ENCODE assay signal across 30 mouse cellular contexts in the genomic region with DNA sequence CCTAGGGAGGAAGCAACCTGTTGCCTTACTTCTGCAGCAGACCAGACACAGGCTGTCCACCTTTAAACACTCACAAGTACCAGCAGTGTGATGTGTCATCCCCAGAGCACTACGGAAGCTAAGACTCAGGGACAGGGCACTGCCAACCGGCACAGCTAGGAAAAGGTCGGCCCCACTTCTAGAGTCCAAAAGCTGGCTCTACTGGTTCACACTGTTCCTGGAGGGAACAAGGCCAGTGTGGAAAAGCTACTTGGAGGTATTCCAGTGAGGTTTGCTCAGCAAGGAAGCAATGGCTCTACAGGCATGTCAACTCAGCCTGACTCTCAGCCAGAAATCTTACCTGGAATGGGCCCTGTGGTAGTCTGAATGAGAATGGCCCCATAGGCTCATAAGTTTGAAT. TPM values are rescaled to one million over a fixed set of nuclear protein-coding genes. Genes with fewer than 3 reads are reported as not detected.
A peak's percentile ranks its signal among the peaks of the same experiment; 100 is the strongest.
DNase-seq lines count a peak whose midpoint lies in the region; ATAC-seq and TF ChIP-seq lines count a peak whose summit lies in the region.
"Had no signal": no experiment of that assay in that cellular context is flagged by ENCODE, and none has a peak within 500 bp of the region (broad histone marks: within the 10 kb centered on the region; RNA-seq: fewer than 3 reads in every experiment).

No protein-coding gene starts in this region.

- ATAC-seq in kidney, embryonic 15.5 days (replicated peaks; ENCODE audit: low FRiP score) = no peak
- ATAC-seq: forebrain, embryonic 13.5 days; hindbrain, embryonic 16.5 days; lung, postnatal 0 days; Patski had no signal

- no peaks in the 10 kb centered on the region for H3K36me3 ChIP-seq in kidney, adult 2 months (ENCODE audit: control insufficient read depth, insufficient read depth, low read length)
- H3K36me3 ChIP-seq in kidney, embryonic 15.5 days = peaks cover 92% of the 10 kb centered on the region

- H3K9me3 ChIP-seq in kidney, embryonic 15.5 days (replicated peaks) = no peaks in the 10 kb centered on the region
- H3K9me3 ChIP-seq: embryonic facial prominence, embryonic 10.5 days; embryonic facial prominence, embryonic 15.5 days; forebrain, embryonic 13.5 days; G1E; heart, embryonic 10.5 days; heart, embryonic 15.5 days; limb, embryonic 10.5 days; limb, embryonic 15.5 days; liver, embryonic 13.5 days had no signal

- WGBS in kidney, adult 2 months = 85% methylated on average over 3 of the region's 3 CpGs
- 96% methylated on average over 3 of the region's 3 CpGs for WGBS in kidney, embryonic 15.5 days

- DNase-seq in adrenal gland, postnatal 10 days = peak; percentile 27
- no peak for DNase-seq in adrenal gland, postnatal 25 days
- peak; percentile 41 for DNase-seq in cerebellum, adult 9-10 months
- DNase-seq in cerebellum, postnatal 10 days = no peak
- DNase-seq in kidney, adult 2 months = peak; percentile 32
- DNase-seq in brain, adult 2 months (ENCODE audit: low read depth, low spot score) = peak; percentile 56
- DNase-seq in layer of hippocampus, adult 9-10 months (ENCODE audit: low spot score) = no peak
- DNase-seq: heart, adult 11 months; layer of hippocampus, adult 9-11 months; liver, embryonic 13.5 days; midbrain, embryonic 14.5 days had no signal

- H3K4me1 ChIP-seq in kidney, adult 2 months (ENCODE audit: control insufficient read depth, insufficient read depth, low read length) = no peaks in the 10 kb centered on the region
- H3K4me1 ChIP-seq in kidney, embryonic 15.5 days = no peaks in the 10 kb centered on the region
- H3K4me1 ChIP-seq: embryonic facial prominence, embryonic 10.5 days; forebrain, embryonic 13.5 days; heart, embryonic 10.5 days; heart, embryonic 15.5 days; limb, embryonic 10.5 days; limb, embryonic 15.5 days had no signal

- no peaks in the 10 kb centered on the region for H3K27me3 ChIP-seq in kidney, adult 2 months (replicated peaks; ENCODE audit: control insufficient read depth, insufficient read depth, low read length)
- no peaks in the 10 kb centered on the region for H3K27me3 ChIP-seq in kidney, embryonic 15.5 days
- H3K27me3 ChIP-seq: embryonic facial prominence, embryonic 15.5 days; forebrain, embryonic 13.5 days; heart, embryonic 15.5 days; limb, embryonic 15.5 days; liver, embryonic 13.5 days; Patski had no signal

- no peak overlapping the region for H3K27ac ChIP-seq in kidney, adult 2 months (ENCODE audit: insufficient read depth, low read depth, low read length)
- H3K27ac ChIP-seq in kidney, embryonic 15.5 days = no peak overlapping the region
- H3K27ac ChIP-seq: embryonic facial prominence, embryonic 10.5 days; embryonic facial prominence, embryonic 15.5 days; forebrain, embryonic 13.5 days; heart, embryonic 10.5 days; heart, embryonic 15.5 days; limb, embryonic 10.5 days; limb, embryonic 15.5 days; liver, embryonic 13.5 days had no signal

- no peak for TF ChIP-seq POLR2A in kidney, adult 2 months (IDR thresholded peaks at IDR 0.05; ENCODE audit: low read depth, low read length)

- no peak overlapping the region for H3K4me2 ChIP-seq in kidney, embryonic 15.5 days
- H3K4me2 ChIP-seq: embryonic facial prominence, embryonic 15.5 days; forebrain, embryonic 13.5 days; heart, embryonic 15.5 days; limb, embryonic 15.5 days; liver, embryonic 13.5 days had no signal

- no peak for TF ChIP-seq CTCF in kidney, adult 2 months (conservative IDR thresholded peaks at IDR 0.05; ENCODE audit: insufficient read depth, insufficient read length, low read depth, low read length)

- no peak overlapping the region for H3K9ac ChIP-seq in kidney, embryonic 15.5 days
- H3K9ac ChIP-seq: embryonic facial prominence, embryonic 15.5 days; forebrain, embryonic 13.5 days; heart, embryonic 15.5 days; limb, embryonic 15.5 days; liver, embryonic 13.5 days had no signal

- H3K4me3 ChIP-seq in kidney, adult 2 months (ENCODE audit: insufficient read depth, low read depth, low read length) = no peak overlapping the region
- no peak overlapping the region for H3K4me3 ChIP-seq in kidney, embryonic 15.5 days (replicated peaks)
- H3K4me3 ChIP-seq: embryonic facial prominence, embryonic 10.5 days; embryonic facial prominence, embryonic 15.5 days; forebrain, embryonic 13.5 days; heart, embryonic 10.5 days; heart, embryonic 15.5 days; limb, embryonic 10.5 days; limb, embryonic 15.5 days; liver, embryonic 13.5 days had no signal

RNA-seq across cellular contexts. Expression of a gene that starts 23.3 kb away (rescaled TPM):
- 10 to 100 TPM; 27.1 to 39.2 TPM for total RNA-seq in adrenal gland, postnatal 10 days (2021)
- total RNA-seq in adrenal gland, postnatal 25 days (2021) = 34.3 and 40.7 TPM in 2 replicates
- 24.6 and 27.3 TPM in 2 replicates for polyA plus RNA-seq in kidney, adult 2 months (2012; rRNA removed)
- polyA plus RNA-seq in kidney, embryonic 15.5 days (2015; fragmentation: Nextera tagmentation; extraction: Ambion mirVana) = 35.1 and 37.8 TPM in 2 replicates

RNA-seq across cellular contexts. Expression of a gene that starts 32.3 kb away (rescaled TPM):
- total RNA-seq in adrenal gland, postnatal 10 days (2021) = 100 to 1,000 TPM; 173 to 204 TPM
- total RNA-seq in adrenal gland, postnatal 25 days (2021) = 142 and 159 TPM in 2 replicates
- polyA plus RNA-seq in kidney, adult 2 months (2012; rRNA removed) = 408 and 410 TPM in 2 replicates
- polyA plus RNA-seq in kidney, embryonic 15.5 days (2015; fragmentation: Nextera tagmentation; extraction: Ambion mirVana) = 81.8 and 84.2 TPM in 2 replicates

RNA-seq across cellular contexts. Expression of a gene that starts 39.9 kb away (rescaled TPM):
- not detected for total RNA-seq in adrenal gland, postnatal 10 days (2021)
- total RNA-seq in adrenal gland, postnatal 25 days (2021) = not detected in 2 replicates
- polyA plus RNA-seq in kidney, adult 2 months (2012; rRNA removed) = not detected in 2 replicates
- polyA plus RNA-seq in kidney, embryonic 15.5 days (2015; fragmentation: Nextera tagmentation; extraction: Ambion mirVana) = 0.40 TPM in 1 of 2 replicates, not detected in the other
- total RNA-seq: G1E; left cerebral cortex, postnatal 10 days; monocyte, adult 5-6 weeks had no signal
- polyA plus RNA-seq: embryonic facial prominence, embryonic 10.5 days; embryonic facial prominence, embryonic 15.5 days; forebrain, embryonic 13.5 days; G1E; heart, embryonic 10.5 days; heart, embryonic 15.5 days; hindbrain, embryonic 11.5 days; intestine, embryonic 14.5 days; limb, embryonic 10.5 days; liver, embryonic 13.5 days; lung, postnatal 0 days; midbrain, embryonic 14.5 days; neural tube, embryonic 14.5 days; Patski; small intestine, adult 2 months; stomach, embryonic 14.5 days had no signal

RNA-seq across cellular contexts. Expression of a gene that starts 40.3 kb away (rescaled TPM):
- total RNA-seq in adrenal gland, postnatal 10 days (2021) = 10 to 100 TPM; 18.7 to 21.5 TPM
- 21.4 and 24.9 TPM in 2 replicates for total RNA-seq in adrenal gland, postnatal 25 days (2021)
- 97.4 and 108 TPM in 2 replicates for polyA plus RNA-seq in kidney, adult 2 months (2012; rRNA removed)
- polyA plus RNA-seq in kidney, embryonic 15.5 days (2015; fragmentation: Nextera tagmentation; extraction: Ambion mirVana) = 42.2 and 43.8 TPM in 2 replicates
- polyA plus RNA-seq: neural tube, embryonic 14.5 days had no signal

RNA-seq across cellular contexts. Expression of a gene that starts 57.5 kb away (rescaled TPM):
- 10 to 100 TPM; 60.2 to 60.4 TPM for total RNA-seq in adrenal gland, postnatal 10 days (2021)
- 33.4 and 39.2 TPM in 2 replicates for total RNA-seq in adrenal gland, postnatal 25 days (2021)
- 492 and 514 TPM in 2 replicates for polyA plus RNA-seq in kidney, adult 2 months (2012; rRNA removed)
- 12.6 and 15.8 TPM in 2 replicates for polyA plus RNA-seq in kidney, embryonic 15.5 days (2015; fragmentation: Nextera tagmentation; extraction: Ambion mirVana)
- total RNA-seq: monocyte, adult 5-6 weeks had no signal

Comparison
In these comparisons a context has a peak if more than half of its experiments do, and no peak if none do; other contexts are left out.
1. DNase-seq: peak in adrenal gland, postnatal 10 days (single experiment), cerebellum, adult 9-10 months (single experiment), kidney, adult 2 months (single experiment) and brain, adult 2 months (single experiment); none in adrenal gland, postnatal 25 days (single experiment), cerebellum, postnatal 10 days (0 of 2) and layer of hippocampus, adult 9-10 months (single experiment).